Mouse (Mus musculus) midbrain, embryonic 11.5 days (tissue): ENCODE measurements around the gene Defa17. TPM values are rescaled to one million over a fixed set of nuclear protein-coding genes. Genes with fewer than 3 reads are reported as not detected.
"Not testable (repeated sequence)": the region's sequence is repeated elsewhere in the genome, so short reads cannot be mapped to it uniquely, and the experiment has no call there.

Source experiments
- ATAC-seq: fragments of 200-750 bp; cut with Nextera tagmentation; 2 replicates; pipeline ENCODE4 v1.8.0; 2017; ENCODE audit warnings: moderate TSS enrichment, moderate library complexity; ENCODE audit not compliant: low FRiP score
- DNase-seq: peaks from one replicate; pipeline ENCODE4 v3.0.0; 2015; ENCODE audit warnings: low spot score; ENCODE audit errors: missing footprints
- H3K27ac ChIP-seq: fragments of 300-500 bp; sonication (generic); 2 replicates; pipeline ENCODE4 v1.5.1; 2014; ENCODE audit warnings: low read depth, low read length
- H3K27me3 ChIP-seq: fragments of 300-500 bp; sonication (generic); 2 replicates; pipeline ENCODE4 v1.6.1; 2014; ENCODE audit warnings: mild to moderate bottlenecking, low read length, moderate library complexity, mixed read lengths; ENCODE audit not compliant: control insufficient read depth, insufficient read depth
- H3K36me3 ChIP-seq: fragments of 300-500 bp; sonication (generic); 2 replicates; pipeline ENCODE4 v1.6.1; 2014; ENCODE audit warnings: mild to moderate bottlenecking, low read length, moderate library complexity, mixed read lengths; ENCODE audit not compliant: control insufficient read depth, insufficient read depth
- H3K4me1 ChIP-seq: fragments of 300-500 bp; sonication (generic); 2 replicates; pipeline ENCODE4 v1.6.1; 2014; ENCODE audit warnings: low read length; ENCODE audit not compliant: control insufficient read depth, insufficient read depth
- H3K4me2 ChIP-seq: fragments of 300-500 bp; sonication (generic); 2 replicates; pipeline ENCODE4 v1.6.1; 2014; ENCODE audit warnings: mild to moderate bottlenecking, moderate library complexity
- H3K4me3 ChIP-seq: fragments of 300-500 bp; sonication (generic); 2 replicates; pipeline ENCODE4 v1.5.1; 2014; ENCODE audit warnings: low read depth, low read length
- H3K9ac ChIP-seq: fragments of 300-500 bp; sonication (generic); 2 replicates; pipeline ENCODE4 v1.6.1; 2014; ENCODE audit warnings: low read length
- H3K9me3 ChIP-seq: fragments of 300-500 bp; sonication (generic); 2 replicates; pipeline ENCODE4 v1.6.1; 2016; ENCODE audit warnings: low read length; ENCODE audit not compliant: control insufficient read depth
- WGBS: fragments of 180-500 bp; shearing (Covaris S2); extraction: QIAGEN DNeasy Blood & Tissue Kit; methylation state at CpG from one replicate; pipeline ENCODE4 v1.1.7; 2014; 5-methylcytosine and 5-hydroxymethylcytosine counted together
- polyA plus RNA-seq: library from polyadenylated mRNA; unstranded; fragments of >200 nt; fragmentation: Nextera tagmentation; extraction: Ambion mirVana; gene quantifications from 2 replicates; pipeline ENCODE4 v1.2.1, GENCODE M21; 2014

Gene Defa17
- not detected in 2 replicates for polyA plus RNA-seq

GRCm38 (mm10) chr8:21655480-21655879, at the start of gene Defa17:
Defa17 (plus strand) TSS chr8:21655780.
- H3K27me3 ChIP-seq, H3K36me3 ChIP-seq, ATAC-seq, H3K4me1 ChIP-seq, H3K27ac ChIP-seq, H3K4me3 ChIP-seq, H3K9me3 ChIP-seq, H3K4me2 ChIP-seq, DNase-seq, H3K9ac ChIP-seq: not testable (repeated sequence)
- no CpG with 5 or more reads among the region's 2 CpGs for WGBS

- H3K4me2 ChIP-seq, H3K4me1 ChIP-seq, H3K27ac ChIP-seq, H3K27me3 ChIP-seq, ATAC-seq, H3K4me3 ChIP-seq, H3K9ac ChIP-seq, H3K36me3 ChIP-seq, DNase-seq, H3K9me3 ChIP-seq: not testable (repeated sequence)
- no CpG with 5 or more reads among the region's 1 CpGs for WGBS
These were observed 37.7 kb upstream of the Defa17 start, which contains the start of gene Defa26 for GRCm38 (mm10) chr8:21617883-21618282. Defa26 (plus strand) TSS chr8:21618183.

GRCm38 (mm10) chr8:21665497-21665896, 9.9 kb downstream of the Defa17 start, which contains the start of gene Defa34:
Defa34 (plus strand) TSS chr8:21665797.
- 86% methylated on average over 1 of the region's 1 CpGs for WGBS
- H3K4me2 ChIP-seq, H3K4me1 ChIP-seq, H3K27me3 ChIP-seq, DNase-seq, H3K27ac ChIP-seq, H3K9me3 ChIP-seq, H3K36me3 ChIP-seq, ATAC-seq, H3K9ac ChIP-seq, H3K4me3 ChIP-seq: not testable (repeated sequence)

GRCm38 (mm10) chr8:21703545-21703944, 48.0 kb downstream of the Defa17 start, which contains the start of gene AY761184:
AY761184 (minus strand) TSS chr8:21703645.
- not testable (repeated sequence) for H3K27me3 ChIP-seq, ATAC-seq, H3K27ac ChIP-seq, H3K9me3 ChIP-seq, H3K4me1 ChIP-seq, H3K4me3 ChIP-seq, H3K36me3 ChIP-seq, H3K4me2 ChIP-seq, DNase-seq, H3K9ac ChIP-seq
- WGBS = 67% methylated on average over 1 of the region's 2 CpGs

Other genes starting within 250 kb of the Defa17 start
- gene Defa36, start 228.4 kb upstream of the Defa17 start, polyA plus RNA-seq = not detected in 2 replicates
- gene Gm7849, start 199.2 kb upstream of the Defa17 start, polyA plus RNA-seq = not detected in 2 replicates
- gene Defa20, start 146.5 kb upstream of the Defa17 start, polyA plus RNA-seq = not detected in 2 replicates
- gene Defa32, start 126.7 kb upstream of the Defa17 start, polyA plus RNA-seq = not detected in 2 replicates
- not detected in 2 replicates for gene Defa37, start 90.4 kb upstream of the Defa17 start, polyA plus RNA-seq
- gene Defa28, start 72.8 kb upstream of the Defa17 start, polyA plus RNA-seq = not detected in 2 replicates
- not detected in 2 replicates for gene Gm7861, start 61.3 kb upstream of the Defa17 start, polyA plus RNA-seq
- not detected in 2 replicates for gene Defa26, start 37.6 kb upstream of the Defa17 start, polyA plus RNA-seq
- gene Defa34, start 10.0 kb downstream of the Defa17 start, polyA plus RNA-seq = not detected in 2 replicates
- gene AY761184, start 47.9 kb downstream of the Defa17 start, polyA plus RNA-seq = not detected in 2 replicates
- not detected in 2 replicates for gene Defa24, start 78.7 kb downstream of the Defa17 start, polyA plus RNA-seq
- gene Defb50, start 167.8 kb downstream of the Defa17 start, polyA plus RNA-seq = not detected in 2 replicates
- not detected in 2 replicates for gene Defb2, start 184.1 kb downstream of the Defa17 start, polyA plus RNA-seq
- gene Defb10, start 203.1 kb downstream of the Defa17 start, polyA plus RNA-seq = not detected in 2 replicates
- gene Defb9, start 229.6 kb downstream of the Defa17 start, polyA plus RNA-seq = not detected in 2 replicates